Mouse (Mus musculus) erythroblast, embryonic 14.5 days (primary cell): ENCODE data around the gene Ndufa4.

Experiments
- GATA1 ChIP-seq: IDR thresholded peaks from 2 replicates; pipeline ENCODE4 v1.6.1; 2012; ENCODE audit warnings: low read length, inconsistent platforms, mixed read lengths
- TAL1 ChIP-seq: IDR thresholded peaks from 3 replicates; pipeline ENCODE4 v1.6.1; 2012; ENCODE audit warnings: low read length, inconsistent platforms, mixed read lengths

- TF ChIP-seq TAL1 (no peak), GATA1 (no peak)
Measured at GRCm38 (mm10) chr6:11925496-11926041, 18.3 kb upstream of the Ndufa4 start.
